ENCODE assay signal across 8 mouse cellular contexts in genomic region chr9:110304969-110305651, GRCm38 (mm10). TPM values are rescaled to one million over a fixed set of nuclear protein-coding genes. Genes with fewer than 3 reads are reported as not detected.
DNase-seq lines count a peak whose midpoint lies in the region; ATAC-seq lines count a peak whose summit lies in the region.

Gene Elp6, plus strand, starts transcription at chr9:110305173.

- H3K4me1 ChIP-seq in heart, embryonic 13.5 days, result peaks cover 19% of the 10 kb centered on the region
- H3K4me1 ChIP-seq in liver, embryonic 12.5 days, result peaks cover 32% of the 10 kb centered on the region
- no peaks in the 10 kb centered on the region; the same call in 1 of the 2 replicates for H3K4me1 ChIP-seq in stomach, embryonic 15.5 days

- H3K4me3 ChIP-seq in heart, embryonic 13.5 days, result peak within 1 kb of the TSS; percentile 61
- peak within 1 kb of the TSS; percentile 71 for H3K4me3 ChIP-seq in liver, embryonic 12.5 days
- peak within 1 kb of the TSS; percentile 63 for H3K4me3 ChIP-seq in stomach, embryonic 15.5 days (replicated peaks)

- H3K4me2 ChIP-seq in heart, embryonic 13.5 days, result peak within 1 kb of the TSS; percentile 82
- H3K4me2 ChIP-seq in liver, embryonic 12.5 days, result peak within 1 kb of the TSS; percentile 88
- peak within 1 kb of the TSS; percentile 81 for H3K4me2 ChIP-seq in stomach, embryonic 15.5 days

- peaks cover 16% of the 10 kb centered on the region for H3K9me3 ChIP-seq in heart, embryonic 13.5 days
- H3K9me3 ChIP-seq in liver, embryonic 12.5 days (replicated peaks), result peaks cover 12% of the 10 kb centered on the region; the same call in 1 of the 2 replicates
- H3K9me3 ChIP-seq in stomach, embryonic 15.5 days, result no peaks in the 10 kb centered on the region

- H3K9ac ChIP-seq in heart, embryonic 13.5 days, result peak within 1 kb of the TSS; percentile 86
- peak within 1 kb of the TSS; percentile 78 for H3K9ac ChIP-seq in liver, embryonic 12.5 days
- peak within 1 kb of the TSS; percentile 55 for H3K9ac ChIP-seq in stomach, embryonic 15.5 days

- under 1% methylated on average over 46 of the region's 46 CpGs for WGBS in heart, embryonic 13.5 days
- under 1% methylated on average over 46 of the region's 46 CpGs for WGBS in liver, embryonic 12.5 days (ENCODE audit: insufficient replicate concordance)
- under 1% methylated on average over 46 of the region's 46 CpGs for WGBS in stomach, embryonic 15.5 days

- peaks cover 5% of the 10 kb centered on the region for H3K36me3 ChIP-seq in heart, embryonic 13.5 days
- peaks cover 6% of the 10 kb centered on the region for H3K36me3 ChIP-seq in liver, embryonic 12.5 days
- peaks cover 2% of the 10 kb centered on the region; the same call in 1 of the 2 replicates for H3K36me3 ChIP-seq in stomach, embryonic 15.5 days

- ATAC-seq in erythroid progenitor cell, adult 5-6 weeks (replicated peaks; ENCODE audit: low FRiP score, poor library complexity, severe bottlenecking), result peak; percentile 98
- peak; percentile 91 for ATAC-seq in heart, embryonic 13.5 days (ENCODE audit: extremely low read depth, insufficient number of reproducible peaks, low FRiP score, low TSS enrichment)
- ATAC-seq in liver, embryonic 12.5 days, result peak; percentile 97
- peak; percentile 98 for ATAC-seq in stomach, embryonic 15.5 days (ENCODE audit: insufficient read depth, low FRiP score, low read depth)

- peak; percentile 95 for DNase-seq in CD4-positive helper T cell, adult 2 months (ENCODE audit: low read depth, low spot score)
- peak; percentile 90 for DNase-seq in brain, embryonic 18.5 days (ENCODE audit: low read depth, low spot score)
- DNase-seq in kidney, postnatal 10 days, result peak; percentile 93
- peak; percentile 86 to 87 for DNase-seq in natural killer cell, adult 2 months (ENCODE audit: low spot score in 2 of 2)

- no peaks in the 10 kb centered on the region for H3K27me3 ChIP-seq in heart, embryonic 13.5 days (replicated peaks)
- H3K27me3 ChIP-seq in liver, embryonic 12.5 days (replicated peaks), result no peaks in the 10 kb centered on the region
- no peaks in the 10 kb centered on the region for H3K27me3 ChIP-seq in stomach, embryonic 15.5 days (replicated peaks)

- peak within 1 kb of the TSS; percentile 89 for H3K27ac ChIP-seq in heart, embryonic 13.5 days (replicated peaks)
- H3K27ac ChIP-seq in liver, embryonic 12.5 days, result peak within 1 kb of the TSS; percentile 84
- H3K27ac ChIP-seq in stomach, embryonic 15.5 days, result peak within 1 kb of the TSS; percentile 94

RNA-seq across cellular contexts. Expression of gene Elp6, which starts in this region (rescaled TPM):
- total RNA-seq in erythroid progenitor cell, adult 5-6 weeks (2015; ENCODE audit: low replicate concordance), result 1.1 TPM in 1 of 2 replicates, not detected in the other
- 1.8 and 3.9 TPM in 2 replicates for total RNA-seq in erythroid progenitor cell, adult 5-6 weeks (2017; ENCODE audit: low replicate concordance)
- 17.2 and 17.6 TPM in 2 replicates for polyA plus RNA-seq in heart, embryonic 13.5 days (2015; fragmentation: Nextera tagmentation; extraction: Ambion mirVana)
- polyA plus RNA-seq in liver, embryonic 12.5 days (2016; fragmentation: Nextera tagmentation; extraction: Ambion mirVana), result 14.1 and 16.5 TPM in 2 replicates
- polyA plus RNA-seq in stomach, embryonic 15.5 days (2015; fragmentation: Nextera tagmentation; extraction: Ambion mirVana), result 21.0 and 22.8 TPM in 2 replicates

Comparison
In these comparisons a context has a peak if more than half of its experiments do, and no peak if none do; other contexts are left out.
1. Peak in every context shown above with its lines: DNase-seq, ATAC-seq, H3K4me3 ChIP-seq and H3K27ac ChIP-seq.